Mouse (Mus musculus): ENCODE results near the gene Riiad1. TPM values are rescaled to one million over a fixed set of nuclear protein-coding genes. Genes with fewer than 3 reads are reported as not detected.

Riiad1 gene
- 1.4 to 1.7 TPM in 2 of 4 replicates, not detected in the others for total RNA-seq (2023)

GRCm38 (mm10) chr3:94480291-94480884, at the start of gene Riiad1:
Gene Riiad1 (minus strand): TSS chr3:94480341.

GRCm38 (mm10) chr3:94477981-94478422, 2.1 kb downstream of the Riiad1 start, which contains the start of gene Celf3:
Gene Celf3 (plus strand): TSS chr3:94478295.

GRCm38 (mm10) chr3:94443597-94443964, 36.6 kb downstream of the Riiad1 start, which contains the start of gene Oaz3:
Gene Oaz3 (minus strand): TSS chr3:94443915.

GRCm38 (mm10) chr3:94442951-94443596, 37.1 kb downstream of the Riiad1 start, which contains the start of gene Mrpl9:
Gene Mrpl9 (plus strand): TSS chr3:94443318.

Other genes starting within 250 kb of the Riiad1 start
- not detected in 4 replicates for gene Gm4778, start 216.3 kb downstream of the Riiad1 start, total RNA-seq (2023)
- gene Them4, start 170.3 kb downstream of the Riiad1 start, total RNA-seq (2023): 1.8 to 2.0 TPM (median 1.9 TPM) in 4 replicates
- gene Them5, start 138.2 kb downstream of the Riiad1 start, total RNA-seq (2023): not detected in 4 replicates
- gene C2cd4d, start 117.9 kb downstream of the Riiad1 start, total RNA-seq (2023): not detected in 4 replicates
- 0.25 TPM in 1 of 4 replicates, not detected in the others for gene Rorc, start 107.5 kb downstream of the Riiad1 start, total RNA-seq (2023)
- not detected in 4 replicates for gene Lingo4, start 81.8 kb downstream of the Riiad1 start, total RNA-seq (2023)
- 1.1 to 2.9 TPM (median 2.0 TPM) in 4 replicates for gene Tdrkh, start 67.1 kb downstream of the Riiad1 start, total RNA-seq (2023)
- gene Mrpl9, start 37.0 kb downstream of the Riiad1 start, total RNA-seq (2023): 27.7 to 37.1 TPM (median 31.7 TPM) in 4 replicates
- gene Oaz3, start 36.4 kb downstream of the Riiad1 start, total RNA-seq (2023): not detected in 4 replicates
- not detected in 4 replicates for gene Celf3, start 2.0 kb downstream of the Riiad1 start, total RNA-seq (2023)
- 27.4 to 35.4 TPM (median 31.1 TPM) in 4 replicates for gene Snx27, start 102.4 kb upstream of the Riiad1 start, total RNA-seq (2023)
- not detected in 4 replicates for gene Gm10972, start 162.8 kb upstream of the Riiad1 start, total RNA-seq (2023)
- 2.2 to 3.1 TPM (median 2.6 TPM) in 4 replicates for gene Tuft1, start 178.5 kb upstream of the Riiad1 start, total RNA-seq (2023)
- not detected in 4 replicates for gene Selenbp2, start 213.2 kb upstream of the Riiad1 start, total RNA-seq (2023)

Data from B cell, adult 62 days (primary cell).